Mouse (Mus musculus) embryonic facial prominence, embryonic 12.5 days (tissue): ENCODE measurements at regions not wholly inside any gene's neighbourhood (a gene's known extent, or its start where the extent isn't known, plus 50 kb on each side); places are given as distances from the start of the nearest gene placed in this dataset. TPM values are rescaled to one million over a fixed set of nuclear protein-coding genes. Genes with fewer than 3 reads are reported as not detected.

Source experiments
- ATAC-seq: fragments of 200-750 bp; cut with Nextera tagmentation; 2 replicates; pipeline ENCODE4 v1.8.0; 2017; ENCODE audit not compliant: insufficient number of reproducible peaks, insufficient read depth, low FRiP score, low TSS enrichment
- H3K27ac ChIP-seq: fragments of 300-500 bp; sonication (generic); 2 replicates; pipeline ENCODE4 v1.5.1; 2016; ENCODE audit warnings: mild to moderate bottlenecking
- H3K27me3 ChIP-seq: fragments of 300-500 bp; sonication (generic); 2 replicates; pipeline ENCODE4 v1.6.1; 2016; ENCODE audit warnings: mild to moderate bottlenecking, moderate library complexity
- H3K36me3 ChIP-seq: fragments of 300-500 bp; sonication (generic); 2 replicates; pipeline ENCODE4 v1.6.1; 2016; ENCODE audit warnings: mild to moderate bottlenecking
- H3K4me1 ChIP-seq: fragments of 300-500 bp; sonication (generic); 2 replicates; pipeline ENCODE4 v1.6.1; 2016
- H3K4me2 ChIP-seq: fragments of 300-500 bp; sonication (generic); replicated peaks from 2 replicates; pipeline ENCODE4 v1.6.1; 2016; ENCODE audit warnings: mild to moderate bottlenecking, moderate library complexity
- H3K4me3 ChIP-seq: fragments of 300-500 bp; sonication (generic); 2 replicates; pipeline ENCODE4 v1.5.1; 2016; ENCODE audit warnings: mild to moderate bottlenecking
- H3K9ac ChIP-seq: fragments of 300-500 bp; sonication (generic); 2 replicates; pipeline ENCODE4 v1.6.1; 2016; ENCODE audit warnings: mild to moderate bottlenecking, moderate library complexity
- H3K9me3 ChIP-seq: fragments of 300-500 bp; sonication (generic); 2 replicates; pipeline ENCODE4 v1.6.1; 2016; ENCODE audit warnings: mild to moderate bottlenecking, moderate library complexity
- WGBS: fragments of 180-500 bp; shearing (Covaris S2); methylation state at CpG from one replicate; pipeline ENCODE4 v1.1.7; 2016; 5-methylcytosine and 5-hydroxymethylcytosine counted together
- microRNA counts: library from miRNA; unstranded; fragments of <30 nt; microRNA quantifications from one replicate; lab custom pipeline; 2017
- microRNA-seq: library from miRNA; unstranded; fragments of <30 nt; microRNA quantifications from one replicate; pipeline ENCODE4, GENCODE M21; 2017

DNA sequence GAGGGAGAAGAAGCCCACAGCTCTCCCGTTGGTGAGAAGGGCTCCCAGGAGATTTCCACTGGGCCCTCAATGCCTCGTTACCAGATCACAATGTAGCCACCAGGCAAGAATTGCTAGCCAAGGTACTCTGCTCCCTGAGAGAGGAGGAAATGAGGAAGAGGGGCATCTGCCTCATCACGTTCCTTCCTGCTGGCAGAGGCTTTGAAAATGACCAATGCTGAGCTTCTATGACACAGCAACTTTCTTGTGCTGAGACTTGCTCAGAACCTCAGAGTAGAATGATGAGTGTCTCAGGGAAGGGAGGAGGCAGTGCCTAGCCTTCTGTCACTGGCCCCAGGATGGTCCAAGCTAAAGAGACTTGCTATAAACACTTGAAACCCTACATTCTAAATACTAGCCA is 78.7 kb upstream of the Hsd17b12 start:
- no peak overlapping the region for H3K4me3 ChIP-seq
- WGBS = 47% methylated on average over 3 of the region's 3 CpGs
- H3K27me3 ChIP-seq = peaks cover 40% of the 10 kb centered on the region
- H3K9ac ChIP-seq = no peak overlapping the region
- ATAC-seq = no peak
- no peaks in the 10 kb centered on the region for H3K9me3 ChIP-seq
- no peaks in the 10 kb centered on the region for H3K36me3 ChIP-seq
- no peak overlapping the region for H3K4me2 ChIP-seq
- H3K27ac ChIP-seq = no peak overlapping the region
- peaks cover 9% of the 10 kb centered on the region; the same call in 1 of the 2 replicates for H3K4me1 ChIP-seq

DNA sequence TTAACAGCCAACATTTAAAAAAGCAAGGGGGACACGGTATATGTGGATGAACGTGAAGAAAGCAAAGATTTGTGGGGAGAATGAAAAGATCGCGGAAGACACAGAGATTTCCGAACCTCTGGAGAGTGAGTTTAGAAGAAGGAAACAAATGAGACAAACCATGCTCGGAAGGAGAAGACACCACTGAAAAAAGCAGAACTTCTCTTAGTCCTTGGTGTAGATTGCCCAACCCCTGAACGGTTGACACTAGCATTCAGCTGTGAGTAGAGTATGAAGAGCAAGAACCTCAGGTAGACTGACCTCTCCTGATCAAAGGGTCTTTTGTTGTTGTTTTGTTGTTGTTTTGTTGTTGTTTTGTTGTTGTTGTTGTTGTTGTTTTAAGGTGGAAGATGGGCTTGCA is 75.8 kb upstream of the Hsd17b12 start:
- H3K9me3 ChIP-seq = no peaks in the 10 kb centered on the region
- H3K27me3 ChIP-seq = peaks cover 12% of the 10 kb centered on the region
- H3K36me3 ChIP-seq = no peaks in the 10 kb centered on the region
- ATAC-seq = no peak
- no peaks in the 10 kb centered on the region for H3K4me1 ChIP-seq
- 91% methylated on average over 7 of the region's 7 CpGs for WGBS
- H3K4me2 ChIP-seq = no peak overlapping the region
- no peak overlapping the region for H3K4me3 ChIP-seq
- H3K27ac ChIP-seq = no peak overlapping the region
- no peak overlapping the region for H3K9ac ChIP-seq

DNA sequence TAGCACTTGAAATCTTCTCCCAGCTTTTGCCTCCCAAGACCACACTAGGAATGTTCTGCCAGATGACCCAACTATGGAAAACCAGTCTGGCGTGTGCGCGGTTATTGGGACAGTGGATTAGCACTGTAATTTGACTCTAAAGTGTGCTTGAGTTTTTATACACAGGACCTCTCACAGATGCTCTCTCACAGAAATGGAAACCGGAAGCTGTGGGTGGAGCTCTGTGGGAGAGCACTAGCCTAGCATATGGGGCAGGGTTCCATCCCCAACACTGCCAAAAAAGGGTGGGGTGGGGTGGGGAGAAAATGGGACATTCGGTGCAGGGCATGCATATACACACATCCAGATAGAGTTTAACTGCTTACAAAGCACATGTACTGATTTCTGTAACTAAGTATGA is 61.7 kb upstream of the Hsd17b12 start:
- H3K9ac ChIP-seq = no peak overlapping the region
- no peak overlapping the region for H3K27ac ChIP-seq
- H3K9me3 ChIP-seq = no peaks in the 10 kb centered on the region
- 51% methylated on average over 5 of the region's 5 CpGs for WGBS
- H3K4me3 ChIP-seq = no peak overlapping the region
- H3K4me2 ChIP-seq = no peak overlapping the region
- no peaks in the 10 kb centered on the region for H3K4me1 ChIP-seq
- ATAC-seq = no peak
- H3K27me3 ChIP-seq = no peaks in the 10 kb centered on the region
- no peaks in the 10 kb centered on the region for H3K36me3 ChIP-seq

DNA sequence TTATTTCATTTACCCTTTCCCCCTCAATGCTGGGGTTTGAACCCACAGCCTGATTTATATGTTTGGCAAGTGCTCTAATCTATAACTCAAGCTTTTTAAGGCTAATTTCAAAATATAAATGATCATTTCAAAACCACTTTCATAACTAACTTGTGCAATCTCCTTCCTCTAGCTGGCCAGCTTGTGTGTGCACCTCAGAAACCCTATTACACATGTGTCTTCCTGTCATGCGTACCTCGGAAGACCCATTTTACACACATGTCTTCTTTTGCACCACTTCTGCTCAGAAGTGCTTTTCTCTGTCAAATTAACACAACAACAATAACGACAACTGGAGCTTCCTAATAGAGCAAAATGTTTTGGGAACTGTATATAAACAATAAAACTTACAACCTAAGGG is 59.7 kb upstream of the Hsd17b12 start:
- Histone ChIP-seq H3K4me3 (no peak overlapping the region), H3K27me3 (no peaks in the 10 kb centered on the region), H3K9me3 (no peaks in the 10 kb centered on the region), H3K4me2 (no peak overlapping the region), H3K9ac (no peak overlapping the region), H3K36me3 (no peaks in the 10 kb centered on the region), H3K4me1 (no peaks in the 10 kb centered on the region), H3K27ac (no peak overlapping the region)
- WGBS = 85% methylated on average over 3 of the region's 3 CpGs
- no peak for ATAC-seq

DNA sequence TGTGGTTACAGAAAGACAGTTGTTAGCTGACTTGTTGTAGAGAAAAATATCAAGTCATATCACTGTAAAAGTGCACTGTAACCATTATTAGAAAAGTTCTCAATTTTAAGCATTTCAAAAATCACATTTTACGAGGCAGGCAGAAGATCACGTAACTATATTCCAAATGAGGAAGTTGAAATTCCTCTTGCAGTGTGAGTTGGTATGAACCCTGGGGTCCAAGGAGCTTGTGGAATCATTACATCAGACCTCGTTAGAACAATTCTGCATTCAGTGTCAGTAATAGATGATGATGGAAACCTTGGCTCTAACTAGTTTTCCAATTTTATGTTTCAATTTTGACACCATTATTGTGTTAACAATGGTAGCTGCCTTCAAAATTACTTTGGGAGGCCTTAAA is 57.7 kb upstream of the Hsd17b12 start:
- Histone ChIP-seq H3K36me3 (no peaks in the 10 kb centered on the region), H3K4me3 (no peak overlapping the region), H3K9ac (no peak overlapping the region), H3K4me1 (no peaks in the 10 kb centered on the region), H3K27me3 (no peaks in the 10 kb centered on the region), H3K27ac (no peak overlapping the region), H3K9me3 (no peaks in the 10 kb centered on the region), H3K4me2 (no peak overlapping the region)
- WGBS = 76% methylated on average over 3 of the region's 3 CpGs
- no peak for ATAC-seq

MicroRNAs in the stretch of these regions (microRNA counts, 519-probe panel; counts per million panel counts)
- 1,609 counts per million, percentile 66 among the panel's probes with 10 or more counts for microRNA mmu-miR-129-3p (lab: Ali Mortazavi, UCI)
- microRNA mmu-miR-129-5p (lab: Ali Mortazavi, UCI) = 460 counts per million, percentile 65 among the panel's probes with 10 or more counts

Small RNAs in the stretch of these regions (microRNA-seq; reads per million reads assigned to microRNA genes)
- gene Mir129-2 (not detected), gene Mir129b (not detected)
